Mouse (Mus musculus) forebrain, embryonic 14.5 days (tissue): ENCODE measurements at regions not wholly inside any gene's neighbourhood (a gene's known extent, or its start where the extent isn't known, plus 50 kb on each side); places are given as distances from the start of the nearest gene placed in this dataset.

Experiments used
- ATAC-seq: fragments of 200-750 bp; cut with Nextera tagmentation; 2 replicates; pipeline ENCODE4 v1.8.0; 2017; ENCODE audit warnings: mild to moderate bottlenecking, moderate library complexity
- DNase-seq: peaks from one replicate; pipeline ENCODE4 v3.0.0-alpha.2; 2015; ENCODE audit warnings: low spot score
- H3K27ac ChIP-seq: fragments of 300-500 bp; sonication (generic); 2 replicates; pipeline ENCODE4 v1.5.1; 2014; ENCODE audit warnings: low read depth, mild to moderate bottlenecking, control low read depth, low read length, moderate library complexity
- H3K27me3 ChIP-seq: fragments of 300-500 bp; sonication (generic); replicated peaks from 2 replicates; pipeline ENCODE4 v1.6.1; 2014; ENCODE audit warnings: low read length, control low read depth, mixed read lengths; ENCODE audit not compliant: control insufficient read depth, insufficient read depth
- H3K36me3 ChIP-seq: fragments of 300-500 bp; sonication (generic); 2 replicates; pipeline ENCODE4 v1.6.1; 2014; ENCODE audit warnings: low read length, control low read depth; ENCODE audit not compliant: control insufficient read depth, insufficient read depth
- H3K4me1 ChIP-seq: fragments of 300-500 bp; sonication (generic); 2 replicates; pipeline ENCODE4 v1.6.1; 2014; ENCODE audit warnings: antibody characterized with exemption, low read length, control low read depth; ENCODE audit not compliant: control insufficient read depth, insufficient read depth
- H3K4me2 ChIP-seq: fragments of 300-500 bp; sonication (generic); 2 replicates; pipeline ENCODE4 v1.6.1; 2014; ENCODE audit warnings: mild to moderate bottlenecking, control low read depth, low read length
- H3K4me3 ChIP-seq: fragments of 300-500 bp; sonication (generic); 2 replicates; pipeline ENCODE4 v1.5.1; 2014; ENCODE audit warnings: low read depth, low read length, control low read depth
- H3K9ac ChIP-seq: fragments of 300-500 bp; sonication (generic); 2 replicates; pipeline ENCODE4 v1.6.1; 2014; ENCODE audit warnings: mild to moderate bottlenecking, low read length, control low read depth, moderate library complexity
- H3K9me3 ChIP-seq: fragments of 300-500 bp; sonication (generic); replicated peaks from 2 replicates; pipeline ENCODE4 v1.6.1; 2016; ENCODE audit warnings: low read length, control low read depth, mixed read lengths; ENCODE audit not compliant: control insufficient read depth
- WGBS: fragments of 180-500 bp; shearing (Covaris S2); extraction: QIAGEN DNeasy Blood & Tissue Kit; methylation state at CpG from one replicate; pipeline ENCODE4 v1.1.7; 2014; 5-methylcytosine and 5-hydroxymethylcytosine counted together

DNA sequence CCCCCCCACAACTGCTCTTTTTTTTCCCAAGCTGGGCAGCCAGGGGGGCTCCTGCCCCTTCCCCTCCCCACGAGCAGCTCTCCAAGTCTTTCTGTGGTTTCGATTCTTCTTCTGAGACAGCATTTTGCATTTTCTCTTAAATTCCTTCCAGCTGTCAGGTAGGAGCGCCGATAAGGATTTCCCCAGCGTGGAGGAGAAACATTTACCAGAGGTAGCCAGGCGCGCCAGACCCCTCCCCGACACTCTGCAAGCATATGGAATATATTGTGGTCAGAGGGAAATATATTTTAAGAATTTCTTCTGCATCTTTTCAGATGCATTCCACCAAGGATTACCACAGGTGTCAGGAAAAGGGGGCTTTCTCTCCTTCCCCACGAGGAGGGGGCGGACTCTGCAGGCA is 111.9 kb downstream of the Tbx5 start:
- Histone ChIP-seq H3K4me1 (no peaks in the 10 kb centered on the region; the same call in 1 of the 2 replicates), H3K9ac (no peak overlapping the region), H3K4me2 (no peak overlapping the region), H3K27ac (no peak overlapping the region), H3K27me3 (no peaks in the 10 kb centered on the region), H3K36me3 (no peaks in the 10 kb centered on the region), H3K4me3 (no peak overlapping the region), H3K9me3 (no peaks in the 10 kb centered on the region)
- DNase-seq (no peak), ATAC-seq (no peak)
- 74% methylated on average over 10 of the region's 10 CpGs for WGBS

DNA sequence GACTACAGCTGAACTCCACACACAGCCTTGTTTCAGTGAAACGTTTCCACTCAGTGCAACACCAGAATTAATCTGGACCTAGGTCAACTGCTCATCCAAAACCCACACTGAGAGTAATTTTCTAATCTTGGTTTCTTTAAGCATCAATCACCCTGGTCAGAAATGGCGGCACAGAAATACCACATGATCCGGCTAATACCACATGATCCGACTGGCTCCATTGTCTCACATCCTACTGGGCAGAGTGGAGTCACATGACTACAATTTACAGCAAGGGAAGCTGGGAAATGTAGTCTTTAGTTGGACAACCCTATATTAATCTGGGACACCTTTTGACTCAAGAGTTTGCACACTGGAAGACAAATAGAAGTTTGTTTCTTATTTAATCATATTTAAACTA is 115.9 kb downstream of the Tbx5 start:
- DNase-seq (peak; percentile 71), ATAC-seq (peak; percentile 66; the same call in 1 of the 2 replicates)
- Histone ChIP-seq H3K36me3 (no peaks in the 10 kb centered on the region), H3K27ac (no peak overlapping the region), H3K4me3 (no peak overlapping the region), H3K4me1 (no peaks in the 10 kb centered on the region; the same call in 1 of the 2 replicates), H3K27me3 (no peaks in the 10 kb centered on the region), H3K9ac (no peak overlapping the region), H3K4me2 (no peak overlapping the region), H3K9me3 (no peaks in the 10 kb centered on the region)
- WGBS, result 77% methylated on average over 4 of the region's 4 CpGs

DNA sequence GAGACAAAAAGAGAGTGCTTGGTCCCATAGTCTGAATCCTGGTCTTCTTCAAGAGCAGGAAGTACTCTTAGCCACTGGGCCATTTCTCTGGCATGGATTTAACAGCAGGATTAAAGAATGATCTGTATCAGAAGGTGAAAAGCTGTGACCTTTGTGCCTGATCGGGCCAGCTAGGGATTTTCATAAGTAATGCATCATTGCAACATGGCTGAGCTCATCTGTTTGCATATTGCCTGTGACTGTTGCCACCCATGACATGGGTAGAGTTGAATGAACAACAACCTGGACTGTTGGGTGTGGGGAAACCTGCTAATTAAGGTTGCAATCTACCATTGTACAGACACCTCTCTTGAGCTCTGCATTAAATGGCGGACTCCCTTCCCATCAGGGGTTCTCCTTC is 119.6 kb downstream of the Tbx5 start:
- DNase-seq (no peak), ATAC-seq (no peak)
- no peak overlapping the region for H3K4me2 ChIP-seq
- no peak overlapping the region for H3K27ac ChIP-seq
- no peaks in the 10 kb centered on the region for H3K27me3 ChIP-seq
- H3K4me1 ChIP-seq, result no peaks in the 10 kb centered on the region
- H3K4me3 ChIP-seq, result no peak overlapping the region
- WGBS, result 85% methylated on average over 2 of the region's 2 CpGs
- H3K9ac ChIP-seq, result no peak overlapping the region
- no peaks in the 10 kb centered on the region for H3K9me3 ChIP-seq
- no peaks in the 10 kb centered on the region for H3K36me3 ChIP-seq

DNA sequence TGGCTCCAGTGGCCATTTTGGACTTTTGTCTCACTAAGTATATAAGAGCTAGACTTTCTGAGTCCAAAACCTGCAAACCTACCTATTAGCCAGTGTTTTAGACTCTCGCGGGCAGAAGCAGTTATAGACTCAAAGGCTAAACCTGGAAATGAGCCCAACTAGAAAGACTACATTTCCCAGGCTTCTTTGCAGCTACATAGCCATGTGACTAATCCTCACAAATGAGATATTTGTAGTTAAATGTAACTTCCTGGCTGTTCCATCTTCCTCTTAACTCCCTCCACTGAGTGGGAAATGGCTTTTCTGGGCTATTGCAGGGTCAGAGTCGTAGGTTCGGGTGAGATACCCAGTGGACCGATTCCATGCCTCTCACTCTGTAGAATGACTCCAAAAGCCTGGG is 120.7 kb downstream of the Tbx5 start:
- Histone ChIP-seq H3K4me2 (no peak overlapping the region), H3K4me1 (no peaks in the 10 kb centered on the region), H3K27ac (no peak overlapping the region), H3K36me3 (no peaks in the 10 kb centered on the region), H3K27me3 (no peaks in the 10 kb centered on the region), H3K4me3 (no peak overlapping the region), H3K9ac (no peak overlapping the region), H3K9me3 (no peaks in the 10 kb centered on the region)
- peak; percentile 67 for DNase-seq
- no peak for ATAC-seq
- WGBS, result 90% methylated on average over 5 of the region's 5 CpGs

DNA sequence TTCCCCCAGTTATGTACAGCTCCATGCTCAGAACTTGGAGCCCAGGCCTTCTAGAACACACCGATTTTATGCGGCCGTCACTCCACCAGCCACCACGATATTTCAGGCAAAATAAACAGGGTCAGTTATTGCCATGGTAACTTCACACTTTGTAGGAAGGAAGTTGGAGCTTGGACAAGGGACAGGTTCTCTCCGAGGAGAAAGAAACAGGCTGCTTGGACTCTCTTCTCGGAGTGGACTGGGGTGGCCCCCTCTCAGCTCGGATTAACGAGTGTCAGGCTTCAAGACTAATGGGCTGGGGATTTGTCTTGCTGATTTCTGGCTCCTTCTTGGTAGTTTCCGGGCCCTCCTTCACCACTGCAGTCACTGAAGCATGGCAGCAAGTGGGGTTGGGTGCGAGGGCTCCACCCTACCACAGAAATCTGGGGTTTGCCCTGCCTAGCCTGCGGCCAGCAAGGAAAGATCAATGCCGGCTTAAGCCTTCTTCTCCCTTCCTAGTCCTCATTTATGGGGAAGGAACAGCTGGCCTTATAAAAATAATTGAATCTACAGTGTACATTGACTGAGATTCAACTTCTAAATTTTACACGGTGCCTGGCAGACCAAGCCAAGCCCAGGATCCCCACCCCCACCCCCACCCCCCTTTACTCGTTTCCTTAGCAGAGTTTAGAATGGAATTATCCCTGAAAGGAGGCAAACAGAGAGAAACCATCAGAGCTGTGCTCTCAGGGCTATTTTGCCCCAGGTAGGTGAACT is 121.5 kb downstream of the Tbx5 start:
- 60% methylated on average over 14 of the region's 14 CpGs for WGBS
- Histone ChIP-seq H3K9ac (no peak overlapping the region), H3K36me3 (no peaks in the 10 kb centered on the region), H3K9me3 (no peaks in the 10 kb centered on the region), H3K27me3 (no peaks in the 10 kb centered on the region), H3K4me3 (no peak overlapping the region), H3K4me2 (no peak overlapping the region), H3K27ac (no peak overlapping the region), H3K4me1 (no peaks in the 10 kb centered on the region)
- DNase-seq (no peak), ATAC-seq (no peak)

DNA sequence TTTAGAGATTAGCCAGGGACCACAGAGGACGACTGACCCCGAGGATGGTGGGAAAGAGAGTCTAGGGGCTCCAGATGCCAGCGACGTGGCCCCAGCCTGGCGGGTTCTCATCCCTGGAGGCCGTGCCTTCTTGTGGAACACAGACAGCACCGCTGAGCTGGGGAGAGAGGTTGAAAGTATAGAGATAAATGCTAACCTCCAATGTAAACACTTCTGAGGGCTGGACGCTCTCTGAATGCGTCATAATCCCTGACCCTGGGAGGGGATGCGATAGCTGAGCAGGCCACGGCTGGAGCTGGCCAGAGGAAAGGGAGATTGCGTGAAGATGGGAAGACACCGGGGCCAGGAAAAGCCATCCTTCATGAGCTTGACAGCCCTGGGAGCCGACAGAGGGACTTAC is 126.5 kb downstream of the Tbx5 start:
- H3K4me1 ChIP-seq, result no peaks in the 10 kb centered on the region
- H3K9me3 ChIP-seq, result no peaks in the 10 kb centered on the region
- no peak overlapping the region for H3K9ac ChIP-seq
- H3K27ac ChIP-seq, result no peak overlapping the region
- H3K4me2 ChIP-seq, result no peak overlapping the region
- no peak for DNase-seq
- no peaks in the 10 kb centered on the region for H3K36me3 ChIP-seq
- H3K4me3 ChIP-seq, result no peak overlapping the region
- no peaks in the 10 kb centered on the region for H3K27me3 ChIP-seq
- ATAC-seq, result no peak
- WGBS, result 53% methylated on average over 14 of the region's 14 CpGs

DNA sequence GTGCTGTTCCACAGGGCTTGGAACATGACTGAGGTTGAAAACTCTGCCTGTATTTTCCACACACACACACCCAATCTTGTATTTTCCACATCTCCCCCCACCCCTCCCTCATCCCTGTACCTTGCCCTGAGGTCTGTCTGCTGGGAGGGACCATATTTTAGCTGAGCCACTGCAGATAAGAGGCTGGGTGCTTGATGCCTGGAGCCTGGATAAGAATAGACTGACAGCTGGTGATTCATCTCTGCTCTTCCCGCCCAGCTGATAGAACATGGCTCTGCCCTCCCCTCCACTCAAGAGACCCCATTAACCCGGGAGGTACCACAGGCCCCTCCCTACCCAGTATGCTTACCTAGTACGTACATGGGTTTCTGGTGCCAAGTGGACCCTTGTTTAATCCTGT is 132.3 kb downstream of the Tbx5 start:
- no peak overlapping the region for H3K27ac ChIP-seq
- H3K36me3 ChIP-seq, result no peaks in the 10 kb centered on the region
- no peak overlapping the region for H3K4me2 ChIP-seq
- H3K4me1 ChIP-seq, result no peaks in the 10 kb centered on the region
- WGBS, result 83% methylated on average over 3 of the region's 3 CpGs
- no peaks in the 10 kb centered on the region for H3K27me3 ChIP-seq
- H3K9me3 ChIP-seq, result no peaks in the 10 kb centered on the region
- no peak for DNase-seq
- no peak overlapping the region for H3K9ac ChIP-seq
- H3K4me3 ChIP-seq, result no peak overlapping the region
- ATAC-seq, result no peak

DNA sequence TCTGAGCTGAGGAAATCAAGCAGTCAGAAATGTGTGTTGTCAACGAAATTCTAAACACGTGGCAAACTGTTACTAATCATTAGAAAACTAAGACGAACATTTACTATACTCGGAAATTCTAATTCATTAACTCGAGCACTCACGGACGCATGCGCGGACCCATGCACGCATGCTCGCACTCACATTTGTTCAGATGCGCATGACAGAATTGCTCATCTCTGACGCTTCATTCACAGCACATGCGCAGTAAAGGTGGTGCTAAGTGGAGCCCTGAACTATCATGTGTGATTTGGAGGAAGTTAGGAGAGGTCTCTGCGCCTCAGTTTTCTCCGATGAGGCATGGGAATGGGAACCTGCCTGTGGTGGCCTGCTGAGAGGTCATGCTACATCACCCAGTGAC is 138.8 kb downstream of the Tbx5 start:
- Histone ChIP-seq H3K27ac (no peak overlapping the region), H3K9me3 (no peaks in the 10 kb centered on the region), H3K27me3 (no peaks in the 10 kb centered on the region), H3K4me1 (no peaks in the 10 kb centered on the region), H3K4me3 (no peak overlapping the region), H3K4me2 (no peak overlapping the region), H3K36me3 (no peaks in the 10 kb centered on the region), H3K9ac (no peak overlapping the region)
- DNase-seq (peak; percentile 9), ATAC-seq (no peak)
- WGBS, result 85% methylated on average over 16 of the region's 16 CpGs

DNA sequence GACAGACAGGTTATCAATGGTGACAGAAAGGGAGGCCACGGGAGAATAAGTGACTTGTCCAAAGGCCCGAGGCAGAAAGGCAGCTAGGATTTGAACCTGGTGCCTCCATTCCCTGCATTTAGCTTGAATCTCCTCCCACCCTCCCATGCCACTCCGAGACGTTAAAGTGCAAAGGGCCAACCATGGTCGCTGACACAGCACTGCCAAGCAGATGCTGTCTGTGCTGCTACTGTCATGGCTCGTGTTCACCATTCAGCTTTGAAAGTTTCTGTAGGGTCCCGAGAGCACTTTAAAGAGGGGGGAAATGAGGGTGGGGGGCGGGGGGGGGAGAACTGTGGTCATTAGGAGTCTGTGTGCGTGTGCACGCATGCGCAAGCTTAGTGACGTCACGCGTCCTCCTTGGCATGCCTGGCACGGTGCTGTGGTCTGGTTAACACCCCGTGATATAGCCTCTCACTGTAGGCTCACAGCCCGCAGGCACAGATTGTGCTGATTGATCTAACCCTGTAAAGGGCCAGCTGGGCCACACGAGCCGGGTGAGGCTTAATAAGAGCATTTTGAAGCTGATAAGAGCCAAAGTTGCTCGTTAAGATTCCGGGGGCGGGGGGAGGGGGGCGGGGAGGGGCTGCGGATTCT is 140.5 kb downstream of the Tbx5 start:
- 0 out of 2 replicates have a peak overlapping the region, but pooled peaks have one; percentile 5 for H3K27ac ChIP-seq
- H3K9ac ChIP-seq, result no peak overlapping the region
- 47% methylated on average over 24 of the region's 24 CpGs for WGBS
- H3K27me3 ChIP-seq, result no peaks in the 10 kb centered on the region
- no peaks in the 10 kb centered on the region for H3K4me1 ChIP-seq
- no peak overlapping the region for H3K4me3 ChIP-seq
- DNase-seq, result peak; percentile 75
- H3K4me2 ChIP-seq, result no peak overlapping the region
- H3K9me3 ChIP-seq, result no peaks in the 10 kb centered on the region
- H3K36me3 ChIP-seq, result no peaks in the 10 kb centered on the region
- ATAC-seq, result peak; percentile 75
